Mouse (Mus musculus) stomach, embryonic 15.5 days (tissue): ENCODE measurements around the gene Pom121l2. TPM values are rescaled to one million over a fixed set of nuclear protein-coding genes. Genes with fewer than 3 reads are reported as not detected.
A peak's percentile ranks its signal among the peaks of the same experiment; 100 is the strongest.

ENCODE experiments used
- ATAC-seq: fragments of 200-750 bp; cut with Nextera tagmentation; 2 replicates; pipeline ENCODE4 v1.8.0; 2017; ENCODE audit warnings: low read depth, moderate number of reproducible peaks, moderate TSS enrichment; ENCODE audit not compliant: insufficient read depth, low FRiP score
- H3K27ac ChIP-seq: fragments of 300-500 bp; sonication (generic); 2 replicates; pipeline ENCODE4 v1.5.1; 2015; ENCODE audit warnings: mild to moderate bottlenecking, inconsistent platforms
- H3K27me3 ChIP-seq: fragments of 300-500 bp; sonication (generic); replicated peaks from 2 replicates; pipeline ENCODE4 v1.6.1; 2015; ENCODE audit warnings: inconsistent platforms
- H3K36me3 ChIP-seq: fragments of 300-500 bp; sonication (generic); 2 replicates; pipeline ENCODE4 v1.6.1; 2015; ENCODE audit warnings: inconsistent platforms
- H3K4me1 ChIP-seq: fragments of 300-500 bp; sonication (generic); 2 replicates; pipeline ENCODE4 v1.6.1; 2015; ENCODE audit warnings: inconsistent platforms
- H3K4me2 ChIP-seq: fragments of 300-500 bp; sonication (generic); 2 replicates; pipeline ENCODE4 v1.6.1; 2015; ENCODE audit warnings: mild to moderate bottlenecking, inconsistent platforms
- H3K4me3 ChIP-seq: fragments of 300-500 bp; sonication (generic); replicated peaks from 2 replicates; pipeline ENCODE4 v1.5.1; 2015; ENCODE audit warnings: inconsistent platforms
- H3K9ac ChIP-seq: fragments of 300-500 bp; sonication (generic); 2 replicates; pipeline ENCODE4 v1.6.1; 2015; ENCODE audit warnings: inconsistent platforms
- H3K9me3 ChIP-seq: fragments of 300-500 bp; sonication (generic); 2 replicates; pipeline ENCODE4 v1.6.1; 2016; ENCODE audit warnings: inconsistent platforms
- WGBS: fragments of 180-500 bp; shearing (Covaris S2); methylation state at CpG from one replicate; pipeline ENCODE4 v1.1.7; 2015; 5-methylcytosine and 5-hydroxymethylcytosine counted together
- polyA plus RNA-seq: library from polyadenylated mRNA; unstranded; fragments of >200 nt; fragmentation: Nextera tagmentation; extraction: Ambion mirVana; gene quantifications from 2 replicates; pipeline ENCODE4 v1.2.1, GENCODE M21; 2015

The Pom121l2 gene
- polyA plus RNA-seq, 1 experiment from 2014 or later: 0.12 TPM

- Histone ChIP-seq H3K9ac (peak within 1 kb of the TSS; percentile 76), H3K9me3 (no peaks in the 10 kb centered on the region), H3K4me3 (peak within 1 kb of the TSS; percentile 68), H3K4me1 (no peaks in the 10 kb centered on the region), H3K36me3 (no peaks in the 10 kb centered on the region), H3K27ac (peak within 1 kb of the TSS; percentile 82), H3K27me3 (no peaks in the 10 kb centered on the region), H3K4me2 (peak within 1 kb of the TSS; percentile 78)
- 0% methylated on average over 50 of the region's 50 CpGs for WGBS
- ATAC-seq: peak; percentile 90
These were observed 35.9 kb upstream of the Pom121l2 start, which contains the start of gene Zfp184 for GRCm38 (mm10) chr13:21944926-21945740. Gene Zfp184 (plus strand): TSS chr13:21945094.

GRCm38 (mm10) chr13:21969269-21969668 lies 11.7 kb upstream of the Pom121l2 start:
- Histone ChIP-seq H3K27ac (no peak overlapping the region), H3K4me3 (no peak overlapping the region), H3K9me3 (no peaks in the 10 kb centered on the region), H3K4me1 (no peaks in the 10 kb centered on the region), H3K9ac (no peak overlapping the region), H3K4me2 (no peak overlapping the region), H3K27me3 (no peaks in the 10 kb centered on the region), H3K36me3 (no peaks in the 10 kb centered on the region)
- no peak for ATAC-seq
- WGBS: 52% methylated on average over 1 of the region's 1 CpGs

- Histone ChIP-seq H3K27ac (no peak overlapping the region), H3K9me3 (no peaks in the 10 kb centered on the region), H3K4me2 (no peak overlapping the region), H3K36me3 (no peaks in the 10 kb centered on the region), H3K4me3 (no peak overlapping the region), H3K4me1 (no peaks in the 10 kb centered on the region), H3K27me3 (no peaks in the 10 kb centered on the region), H3K9ac (no peak overlapping the region)
- ATAC-seq: no peak
- WGBS: 31% methylated on average over 2 of the region's 2 CpGs
These were observed 11.2 kb upstream of the Pom121l2 start for GRCm38 (mm10) chr13:21969816-21970215.

- Histone ChIP-seq H3K27ac (no peak overlapping the region), H3K27me3 (no peaks in the 10 kb centered on the region), H3K9me3 (no peaks in the 10 kb centered on the region), H3K4me3 (no peak overlapping the region), H3K9ac (no peak overlapping the region), H3K4me1 (no peaks in the 10 kb centered on the region), H3K36me3 (no peaks in the 10 kb centered on the region), H3K4me2 (no peak overlapping the region)
- 38% methylated on average over 3 of the region's 3 CpGs for WGBS
- no peak for ATAC-seq
These were observed 9.4 kb upstream of the Pom121l2 start for GRCm38 (mm10) chr13:21971641-21972040.

GRCm38 (mm10) chr13:21974221-21974725 lies 6.7 kb upstream of the Pom121l2 start:
- Histone ChIP-seq H3K4me3 (peak overlapping the region; percentile 52), H3K27me3 (no peaks in the 10 kb centered on the region), H3K4me2 (peak overlapping the region; percentile 29), H3K36me3 (no peaks in the 10 kb centered on the region), H3K27ac (peak overlapping the region; percentile 85), H3K9me3 (no peaks in the 10 kb centered on the region), H3K4me1 (no peaks in the 10 kb centered on the region), H3K9ac (peak overlapping the region; percentile 26; the same call in 1 of the 2 replicates)
- ATAC-seq: peak; percentile 85
- under 1% methylated on average over 23 of the region's 23 CpGs for WGBS

GRCm38 (mm10) chr13:21974726-21975473 lies 6.1 kb upstream of the Pom121l2 start:
- Histone ChIP-seq H3K27ac (peak overlapping the region; percentile 85), H3K4me3 (peak overlapping the region; percentile 52), H3K4me1 (no peaks in the 10 kb centered on the region), H3K4me2 (peak overlapping the region; percentile 29), H3K36me3 (no peaks in the 10 kb centered on the region), H3K9ac (peak overlapping the region; percentile 26; the same call in 1 of the 2 replicates), H3K9me3 (no peaks in the 10 kb centered on the region), H3K27me3 (0 out of 2 replicates have a peak, but pooled peaks cover under 1% of the 10 kb centered on the region)
- WGBS: 4% methylated on average over 20 of the region's 20 CpGs
- ATAC-seq: peak; percentile 93

- peak overlapping the region; percentile 61 for H3K4me3 ChIP-seq
- H3K9me3 ChIP-seq: no peaks in the 10 kb centered on the region
- no peak overlapping the region for H3K27ac ChIP-seq
- H3K27me3 ChIP-seq: peaks cover 36% of the 10 kb centered on the region
- no peak for ATAC-seq
- peak overlapping the region; percentile 41 for H3K9ac ChIP-seq
- peaks cover 10% of the 10 kb centered on the region; the same call in 1 of the 2 replicates for H3K4me1 ChIP-seq
- H3K4me2 ChIP-seq: peak overlapping the region; percentile 98
- H3K36me3 ChIP-seq: no peaks in the 10 kb centered on the region
- 14% methylated on average over 17 of the region's 17 CpGs for WGBS
These were observed 804 bp downstream of the Pom121l2 start for GRCm38 (mm10) chr13:21981803-21982193.

- no peaks in the 10 kb centered on the region for H3K9me3 ChIP-seq
- H3K9ac ChIP-seq: no peak overlapping the region
- peaks cover 10% of the 10 kb centered on the region; the same call in 1 of the 2 replicates for H3K4me1 ChIP-seq
- WGBS: 86% methylated on average over 2 of the region's 2 CpGs
- no peak for ATAC-seq
- H3K27ac ChIP-seq: no peak overlapping the region
- H3K4me2 ChIP-seq: no peak overlapping the region
- H3K27me3 ChIP-seq: peaks cover 36% of the 10 kb centered on the region
- H3K36me3 ChIP-seq: no peaks in the 10 kb centered on the region
- no peak overlapping the region for H3K4me3 ChIP-seq
These were observed 3.5 kb downstream of the Pom121l2 start for GRCm38 (mm10) chr13:21984486-21984885.

GRCm38 (mm10) chr13:21992550-21992949 lies 11.6 kb downstream of the Pom121l2 start:
- ATAC-seq: no peak
- 85% methylated on average over 5 of the region's 5 CpGs for whole genome bisulfite sequencing
- Histone ChIP-seq H3K9ac (no peak overlapping the region), H3K27ac (no peak overlapping the region), H3K36me3 (no peaks in the 10 kb centered on the region), H3K9me3 (no peaks in the 10 kb centered on the region), H3K4me3 (no peak overlapping the region), H3K4me1 (peaks cover 12% of the 10 kb centered on the region; the same call in 1 of the 2 replicates), H3K27me3 (peaks cover 20% of the 10 kb centered on the region), H3K4me2 (no peak overlapping the region)

GRCm38 (mm10) chr13:21993957-21994738 lies 13.2 kb downstream of the Pom121l2 start:
- H3K4me3 ChIP-seq: no peak overlapping the region; the same call in 1 of the 2 replicates

GRCm38 (mm10) chr13:21994896-21995295 lies 13.9 kb downstream of the Pom121l2 start:
- 5% methylated on average over 8 of the region's 8 CpGs for WGBS
- ATAC-seq: no peak
- H3K27me3 ChIP-seq: peaks cover 43% of the 10 kb centered on the region
- no peak overlapping the region for H3K9ac ChIP-seq
- H3K9me3 ChIP-seq: no peaks in the 10 kb centered on the region
- peak overlapping the region; percentile 42 for H3K4me3 ChIP-seq
- H3K27ac ChIP-seq: no peak overlapping the region
- H3K36me3 ChIP-seq: no peaks in the 10 kb centered on the region
- H3K4me2 ChIP-seq: peak overlapping the region; percentile 67
- H3K4me1 ChIP-seq: peaks cover 12% of the 10 kb centered on the region; the same call in 1 of the 2 replicates

More at GRCm38 (mm10) chr13:21993957-21994738, 13.2 kb downstream of the Pom121l2 start:
- peak; percentile 27; the same call in 1 of the 2 replicates for ATAC-seq
- Histone ChIP-seq H3K9me3 (no peaks in the 10 kb centered on the region), H3K4me2 (peak overlapping the region; percentile 26; the same call in 1 of the 2 replicates), H3K27ac (no peak overlapping the region), H3K27me3 (peaks cover 36% of the 10 kb centered on the region), H3K4me1 (peaks cover 12% of the 10 kb centered on the region; the same call in 1 of the 2 replicates), H3K9ac (no peak overlapping the region), H3K36me3 (no peaks in the 10 kb centered on the region)
- 5% methylated on average over 22 of the region's 22 CpGs for WGBS
